Mouse (Mus musculus) embryo, embryonic 10.5 days (tissue): ENCODE measurements around the gene Olfr434.
"Not testable (repeated sequence)": the region's sequence is repeated elsewhere in the genome, so short reads cannot be mapped to it uniquely, and the experiment has no call there.

Experiments used
- DNase-seq: peaks from one replicate; pipeline ENCODE4 v3.0.0-alpha.2; 2015; ENCODE audit warnings: low spot score

Olfr434 gene

GRCm38 (mm10) chr6:43212873-43213272 lies at the start of gene Olfr434:
Gene Olfr434, plus strand, starts transcription at chr6:43213021.
- DNase-seq: not testable (repeated sequence)

- no peak for DNase-seq
These were observed 45.6 kb upstream of the Olfr434 start for GRCm38 (mm10) chr6:43167246-43167645.

GRCm38 (mm10) chr6:43171840-43172239 lies 41.0 kb upstream of the Olfr434 start, which contains the start of gene Olfr13:
Gene Olfr13, plus strand, starts transcription at chr6:43172140.
- no peak for DNase-seq

- DNase-seq: no peak
These were observed 34.7 kb upstream of the Olfr434 start for GRCm38 (mm10) chr6:43178129-43178528.

GRCm38 (mm10) chr6:43178584-43179501 lies 34.0 kb upstream of the Olfr434 start:
- DNase-seq: no peak

- DNase-seq: no peak
These were observed 21.8 kb upstream of the Olfr434 start for GRCm38 (mm10) chr6:43190986-43191385.

- DNase-seq: no peak
These were observed 16.0 kb upstream of the Olfr434 start, which contains the start of gene Olfr435 for GRCm38 (mm10) chr6:43196781-43197180. Gene Olfr435, plus strand, starts transcription at chr6:43197146.

- DNase-seq: no peak
These were observed 14.7 kb upstream of the Olfr434 start for GRCm38 (mm10) chr6:43198094-43198493.

GRCm38 (mm10) chr6:43202786-43203185 lies 10.0 kb upstream of the Olfr434 start:
- DNase-seq: no peak

- no peak for DNase-seq
These were observed 7.5 kb upstream of the Olfr434 start for GRCm38 (mm10) chr6:43205355-43205754.

- not testable (repeated sequence) for DNase-seq
These were observed 18.4 kb downstream of the Olfr434 start, which contains the start of gene Olfr47 for GRCm38 (mm10) chr6:43231255-43231654. Gene Olfr47, plus strand, starts transcription at chr6:43231529.

GRCm38 (mm10) chr6:43242061-43242460 lies 29.2 kb downstream of the Olfr434 start:
- DNase-seq: peak; percentile 68

GRCm38 (mm10) chr6:43247396-43247795 lies 34.6 kb downstream of the Olfr434 start:
- no peak for DNase-seq

- no peak for DNase-seq
These were observed 40.2 kb downstream of the Olfr434 start for GRCm38 (mm10) chr6:43252994-43253393.

- DNase-seq: peak; percentile 57
These were observed 41.5 kb downstream of the Olfr434 start for GRCm38 (mm10) chr6:43254193-43254926.

- no peak for DNase-seq
These were observed 47.9 kb downstream of the Olfr434 start for GRCm38 (mm10) chr6:43260756-43261155.

- peak; percentile 39 for DNase-seq
These were observed 52.7 kb downstream of the Olfr434 start, which contains the start of gene Arhgef5 for GRCm38 (mm10) chr6:43265363-43266041. Gene Arhgef5, plus strand, starts transcription at chr6:43265582.

- peak; percentile 60 for DNase-seq
These were observed 53.5 kb downstream of the Olfr434 start for GRCm38 (mm10) chr6:43266356-43266755.
